Mouse (Mus musculus) gastrocnemius, postnatal 25 days (tissue): Measurements from ENCODE around the gene Trim50. TPM values are rescaled to one million over a fixed set of nuclear protein-coding genes. Genes with fewer than 3 reads are reported as not detected.

ENCODE experiments used
- DNase-seq: peaks from one replicate; pipeline ENCODE4 v3.0.0; 2022
- microRNA-seq, 2 experiments: library from miRNA; unstranded; fragments of <30 nt; microRNA quantifications; one replicate each; pipeline ENCODE4 v1.2.0; 2021; ENCODE audit warnings: borderline replicate concordance in 2 of 2
- total RNA-seq, 2 experiments: library from RNA; stranded (reverse); gene quantifications; 1 replicate in 1 of 2; 2 replicates in 1 of 2; pipeline ENCODE4 v1.2.3; 2021

Trim50 gene
- total RNA-seq, 2 experiments from 2014 or later, result not detected

GRCm38 (mm10) chr5:135369787-135370654 lies 16.9 kb downstream of the Trim50 start, which contains the start of gene Nsun5:
TSS of gene Nsun5 (plus strand) at chr5:135369953.
- DNase-seq, result peak; percentile 90

- no peak for DNase-seq
These were observed 18.1 kb downstream of the Trim50 start for GRCm38 (mm10) chr5:135371195-135371594.

GRCm38 (mm10) chr5:135373601-135374000 lies 20.5 kb downstream of the Trim50 start:
- no peak for DNase-seq

- DNase-seq, result no peak
These were observed 22.1 kb downstream of the Trim50 start for GRCm38 (mm10) chr5:135375167-135375566.

- no peak for DNase-seq
These were observed 23.2 kb downstream of the Trim50 start for GRCm38 (mm10) chr5:135376341-135376740.

- DNase-seq, result no peak
These were observed 27.6 kb downstream of the Trim50 start for GRCm38 (mm10) chr5:135380681-135381080.

- no peak for DNase-seq
These were observed 28.3 kb downstream of the Trim50 start for GRCm38 (mm10) chr5:135381356-135381925.

GRCm38 (mm10) chr5:135382746-135383145 lies 29.7 kb downstream of the Trim50 start:
- no peak for DNase-seq

GRCm38 (mm10) chr5:135383771-135384170 lies 30.7 kb downstream of the Trim50 start:
- no peak for DNase-seq

- peak; percentile 74 for DNase-seq
These were observed 41.1 kb downstream of the Trim50 start, which contains the start of gene Pom121 for GRCm38 (mm10) chr5:135394004-135394823. TSS of gene Pom121 (minus strand) at chr5:135394546.

- DNase-seq, result no peak
These were observed 42.7 kb downstream of the Trim50 start for GRCm38 (mm10) chr5:135395826-135396225.

- no peak for DNase-seq
These were observed 46.3 kb downstream of the Trim50 start for GRCm38 (mm10) chr5:135399382-135399781.

- DNase-seq, result peak; percentile 47
These were observed 47.1 kb downstream of the Trim50 start for GRCm38 (mm10) chr5:135400244-135400643.

GRCm38 (mm10) chr5:135404623-135405022 lies 51.5 kb downstream of the Trim50 start:
- DNase-seq, result no peak

- DNase-seq, result no peak
These were observed 52.3 kb downstream of the Trim50 start for GRCm38 (mm10) chr5:135405437-135405836.

- DNase-seq, result no peak
These were observed 55.0 kb downstream of the Trim50 start for GRCm38 (mm10) chr5:135408114-135408513.

- DNase-seq, result no peak
These were observed 57.2 kb downstream of the Trim50 start for GRCm38 (mm10) chr5:135410266-135410665.

Small RNA genes within 50 kb of the gene (microRNA-seq; reads per million reads assigned to microRNA genes)
- 0.26 to 0.74 reads per million in 2 experiments for gene Mir7033

Other genes starting within 250 kb of the Trim50 start
- 10 to 100 TPM in 1 of 2 experiments, 1 to 10 TPM in 1; 7.5 to 10.5 TPM for gene Tbl2, start 203.6 kb upstream of the Trim50 start, total RNA-seq
- 10 to 100 TPM; 27.1 to 27.4 TPM for gene Bcl7b, start 185.0 kb upstream of the Trim50 start, total RNA-seq
- gene Baz1b, start 166.0 kb upstream of the Trim50 start, total RNA-seq, result 10 to 100 TPM; 25.7 to 29.2 TPM
- 10 to 100 TPM; 13.0 to 35.9 TPM for gene Fzd9, start 102.1 kb upstream of the Trim50 start, total RNA-seq
- not detected for gene Fkbp6, start 3.3 kb upstream of the Trim50 start, total RNA-seq
- gene Nsun5, start 16.7 kb downstream of the Trim50 start, total RNA-seq, result 10 to 100 TPM in 1 of 2 experiments, 1 to 10 TPM in 1; 8.9 to 10.2 TPM
- gene Pom121, start 41.3 kb downstream of the Trim50 start, total RNA-seq, result 1 to 10 TPM; 8.3 to 9.4 TPM
- 10 to 100 TPM; 24.6 to 28.7 TPM for gene Hip1, start 191.8 kb downstream of the Trim50 start, total RNA-seq
- gene Ccl26, start 210.3 kb downstream of the Trim50 start, total RNA-seq, result not detected
- gene Ccl24, start 219.8 kb downstream of the Trim50 start, total RNA-seq, result 1 to 10 TPM in 1 of 2 experiments, under 1 TPM in 1; 0.61 to 1.1 TPM